Mouse (Mus musculus) right cerebral cortex, postnatal 4 days (tissue): ENCODE measurements around the gene Usp13.

Experiments
- DNase-seq: peaks from one replicate; pipeline ENCODE4 v3.0.0-alpha.2; 2022

Gene Usp13

GRCm38 (mm10) chr3:32817357-32818326 lies at the start of gene Usp13:
Gene Usp13, plus strand, starts transcription at chr3:32817546.
- peak; percentile 73 for DNase-seq

- DNase-seq, result no peak
These were observed 46.6 kb upstream of the Usp13 start for GRCm38 (mm10) chr3:32770781-32771180.

GRCm38 (mm10) chr3:32817001-32817356 lies 367 bp upstream of the Usp13 start:
- DNase-seq, result no peak

GRCm38 (mm10) chr3:32818327-32818900 lies 1.1 kb downstream of the Usp13 start:
- peak; percentile 7 for DNase-seq

- no peak for DNase-seq
These were observed 5.3 kb downstream of the Usp13 start for GRCm38 (mm10) chr3:32822620-32823019.

- DNase-seq, result no peak
These were observed 7.6 kb downstream of the Usp13 start for GRCm38 (mm10) chr3:32824923-32825322.

- no peak for DNase-seq
These were observed 8.7 kb downstream of the Usp13 start for GRCm38 (mm10) chr3:32825964-32826479.

GRCm38 (mm10) chr3:32826701-32827100 lies 9.4 kb downstream of the Usp13 start:
- peak; percentile 24 for DNase-seq

GRCm38 (mm10) chr3:32833871-32834270 lies 16.5 kb downstream of the Usp13 start:
- DNase-seq, result no peak

- no peak for DNase-seq
These were observed 20.5 kb downstream of the Usp13 start for GRCm38 (mm10) chr3:32837847-32838246.

- DNase-seq, result no peak
These were observed 39.2 kb downstream of the Usp13 start for GRCm38 (mm10) chr3:32856362-32857107.

- no peak for DNase-seq
These were observed 53.7 kb downstream of the Usp13 start for GRCm38 (mm10) chr3:32871081-32871480.

- no peak for DNase-seq
These were observed 69.0 kb downstream of the Usp13 start for GRCm38 (mm10) chr3:32886386-32886785.

GRCm38 (mm10) chr3:32888886-32889285 lies 71.5 kb downstream of the Usp13 start:
- DNase-seq, result no peak

- DNase-seq, result no peak
These were observed 72.8 kb downstream of the Usp13 start for GRCm38 (mm10) chr3:32890174-32890573.

GRCm38 (mm10) chr3:32903462-32903861 lies 86.1 kb downstream of the Usp13 start:
- DNase-seq, result no peak

GRCm38 (mm10) chr3:32904599-32904998 lies 87.3 kb downstream of the Usp13 start:
- DNase-seq, result no peak

- DNase-seq, result no peak
These were observed 88.8 kb downstream of the Usp13 start for GRCm38 (mm10) chr3:32905850-32906779.

GRCm38 (mm10) chr3:32908400-32908799 lies 91.1 kb downstream of the Usp13 start:
- DNase-seq, result no peak

- peak; percentile 15 for DNase-seq
These were observed 92.8 kb downstream of the Usp13 start for GRCm38 (mm10) chr3:32910071-32910551.

- DNase-seq, result no peak
These were observed 106.8 kb downstream of the Usp13 start for GRCm38 (mm10) chr3:32924168-32924567.
